ENCODE assay signal across 8 mouse cellular contexts in genomic region chr7:66955978-66956377, GRCm38 (mm10).
DNase-seq lines count a peak whose midpoint lies in the region; ATAC-seq and TF ChIP-seq lines count a peak whose summit lies in the region.

No protein-coding gene starts in this region.

- TF ChIP-seq CTCF in thymus, adult 2 months (IDR thresholded peaks at IDR 0.05; ENCODE audit: borderline replicate concordance, control insufficient read depth, extremely low read depth, insufficient read depth, low read length, poor library complexity) = no peak

- peak; percentile 35 for DNase-seq in embryo, embryonic 10 days (ENCODE audit: low spot score)
- no peak for DNase-seq in embryo, embryonic 9.5 days (ENCODE audit: extremely low spot score)
- DNase-seq in thymus, postnatal 4 days = peak; percentile 9
- no peak for DNase-seq in thymus, adult 2 months
- peak; percentile 94 for DNase-seq in lung, postnatal 10 days
- DNase-seq in layer of hippocampus, adult 8-10 months (ENCODE audit: low spot score in 2 of 2) = no peak
- DNase-seq in spleen, adult 18-20 months = no peak

- H3K36me3 ChIP-seq in thymus, adult 2 months (ENCODE audit: control insufficient read depth, insufficient read depth, low read length) = no peaks in the 10 kb centered on the region
- H3K36me3 ChIP-seq in hindbrain, embryonic 15.5 days = no peaks in the 10 kb centered on the region

- H3K9ac ChIP-seq in hindbrain, embryonic 15.5 days = no peak overlapping the region

- no peaks in the 10 kb centered on the region for H3K9me3 ChIP-seq in hindbrain, embryonic 15.5 days

- no peak overlapping the region for H3K4me3 ChIP-seq in thymus, adult 2 months (ENCODE audit: control insufficient read depth, insufficient read depth, low read length)
- H3K4me3 ChIP-seq in hindbrain, embryonic 15.5 days = no peak overlapping the region

- H3K27ac ChIP-seq in thymus, adult 2 months (ENCODE audit: control insufficient read depth, insufficient read depth, low read length) = no peak overlapping the region
- peak overlapping the region; percentile 35; the same call in 1 of the 2 replicates for H3K27ac ChIP-seq in hindbrain, embryonic 15.5 days (replicated peaks)

- peak; percentile 65 for ATAC-seq in hindbrain, embryonic 15.5 days (ENCODE audit: low FRiP score, low read depth)

- H3K27me3 ChIP-seq in thymus, adult 2 months (ENCODE audit: control insufficient read depth, insufficient read depth, low read length) = no peaks in the 10 kb centered on the region
- H3K27me3 ChIP-seq in hindbrain, embryonic 15.5 days = no peaks in the 10 kb centered on the region

- no peak overlapping the region for H3K4me2 ChIP-seq in hindbrain, embryonic 15.5 days

- 63% methylated on average over 2 of the region's 2 CpGs for WGBS in thymus, adult 2 months
- 48% methylated on average over 2 of the region's 2 CpGs for WGBS in hindbrain, embryonic 15.5 days

- no peak for TF ChIP-seq POLR2A in thymus, adult 2 months (IDR thresholded peaks at IDR 0.05; ENCODE audit: control insufficient read depth, extremely low read depth, insufficient read depth, low read length, poor library complexity)

- H3K4me1 ChIP-seq in thymus, adult 2 months (replicated peaks; ENCODE audit: control insufficient read depth, insufficient read depth, low read length) = peaks cover 9% of the 10 kb centered on the region
- H3K4me1 ChIP-seq in hindbrain, embryonic 15.5 days (replicated peaks) = peaks cover 9% of the 10 kb centered on the region; the same call in 1 of the 2 replicates

Comparison
In these comparisons a context has a peak if more than half of its experiments do, and no peak if none do; other contexts are left out.
1. DNase-seq: peak in embryo, embryonic 10 days (single experiment), thymus, postnatal 4 days (single experiment) and lung, postnatal 10 days (single experiment); none in embryo, embryonic 9.5 days (single experiment), thymus, adult 2 months (single experiment), layer of hippocampus, adult 8-10 months (0 of 2) and spleen, adult 18-20 months (0 of 2).